Mouse (Mus musculus) lung, adult 2 months (tissue): ENCODE measurements around the gene Trpm4. TPM values are rescaled to one million over a fixed set of nuclear protein-coding genes. Genes with fewer than 3 reads are reported as not detected.

Source experiments
- DNase-seq: peaks from one replicate; pipeline ENCODE4 v3.0.0; 2022
- H3K4me1 ChIP-seq: fragments of 200-500 bp; 2 replicates; pipeline ENCODE4 v1.6.1; 2011; ENCODE audit warnings: low read length; ENCODE audit not compliant: control insufficient read depth, insufficient read depth
- H3K4me3 ChIP-seq: fragments of 200-500 bp; replicated peaks from 2 replicates; pipeline ENCODE3; 2011; ENCODE audit warnings: low read depth, mild to moderate bottlenecking, control low read depth, low read length; ENCODE audit errors: extremely low read depth
- CTCF ChIP-seq: fragments of 200-500 bp; IDR thresholded peaks from 2 replicates; pipeline ENCODE4 v1.5.1; 2011; ENCODE audit warnings: mild to moderate bottlenecking, low read length, control low read depth; ENCODE audit not compliant: insufficient read depth
- POLR2A ChIP-seq: fragments of 200-500 bp; IDR thresholded peaks from 2 replicates; pipeline ENCODE4 v1.6.1; 2011; ENCODE audit warnings: low read depth, mild to moderate bottlenecking, control low read depth, low read length, borderline replicate concordance; ENCODE audit errors: extremely low read depth
- WGBS: fragments of 180-500 bp; shearing (Covaris S2); methylation state at CpG from one replicate; pipeline ENCODE4 v1.1.7; 2018; 5-methylcytosine and 5-hydroxymethylcytosine counted together
- polyA plus RNA-seq: library from polyadenylated mRNA; depleted of rRNA; stranded (reverse); fragments of >200 nt; gene quantifications from 2 replicates; pipeline ENCODE4 v1.2.3, GENCODE M21; 2012

Gene Trpm4
- polyA plus RNA-seq, 1 experiment: 44.8 TPM

DNA sequence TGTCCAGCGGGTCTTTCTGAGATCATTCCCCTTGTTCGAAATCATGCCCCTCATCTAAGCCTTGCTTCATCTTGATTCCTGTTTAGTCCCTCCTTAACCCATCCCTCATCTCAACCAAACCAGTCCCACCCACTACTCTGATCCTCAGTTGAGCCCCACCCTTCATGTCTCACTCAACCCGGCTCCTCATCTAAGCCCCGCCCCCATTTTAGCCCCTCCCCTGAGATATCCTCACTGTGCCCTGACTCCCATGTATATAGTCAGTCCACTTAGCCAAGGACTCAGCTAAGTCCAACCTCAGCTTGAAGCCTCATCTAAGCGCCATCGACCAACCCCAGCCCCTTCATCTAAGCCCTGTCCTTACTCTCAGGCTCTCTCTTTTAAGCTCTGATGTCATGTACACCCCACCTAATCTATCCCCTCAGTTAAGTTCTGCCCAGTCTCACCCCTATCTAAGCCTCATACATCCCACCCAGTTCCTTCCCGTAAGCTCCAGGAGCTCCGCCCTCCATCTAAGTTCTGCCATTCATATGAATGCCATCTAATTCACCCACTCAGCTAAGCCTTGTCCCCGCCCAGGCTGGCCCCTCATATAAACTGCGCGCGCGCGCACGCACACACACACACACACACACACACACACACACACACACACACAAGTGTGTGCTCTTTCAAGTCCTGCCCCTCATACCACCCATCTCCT, 21.9 kb upstream of the Trpm4 start:
- Histone ChIP-seq H3K4me3 (no peak overlapping the region), H3K4me1 (no peaks in the 10 kb centered on the region)
- TF ChIP-seq POLR2A: no peak
- TF ChIP-seq CTCF: no peak
- WGBS: 68% methylated on average over 15 of the region's 15 CpGs
- no peak for DNase-seq

GRCm38 (mm10) chr7:45353041-45353440, 19.5 kb upstream of the Trpm4 start:
- no peak overlapping the region for H3K4me3 ChIP-seq
- no peak for TF ChIP-seq POLR2A
- no peak for TF ChIP-seq CTCF
- no peaks in the 10 kb centered on the region for H3K4me1 ChIP-seq
- WGBS: 28% methylated on average over 5 of the region's 5 CpGs
- no peak for DNase-seq

DNA sequence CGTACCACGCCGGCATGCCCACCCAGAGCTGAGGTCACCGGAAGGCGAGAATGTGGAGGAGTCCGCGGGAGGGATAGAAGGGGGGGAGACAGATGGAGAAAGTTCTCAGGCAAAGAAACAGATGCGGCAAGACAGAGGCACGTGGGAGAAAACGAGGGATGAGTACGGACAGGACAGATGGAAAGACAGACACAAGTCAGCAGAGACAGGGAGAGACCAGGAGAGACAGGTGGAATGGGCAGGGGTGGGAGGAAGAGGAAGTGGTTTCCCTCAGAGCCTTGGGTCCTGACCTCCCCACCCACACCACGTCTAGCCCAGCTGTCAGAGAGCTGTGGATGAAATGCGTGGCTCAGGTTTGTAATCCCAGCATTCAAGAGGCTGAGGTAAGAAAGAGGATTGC, 13.3 kb upstream of the Trpm4 start:
- TF ChIP-seq CTCF (no peak), POLR2A (no peak)
- no peak overlapping the region for H3K4me3 ChIP-seq
- DNase-seq: no peak
- 66% methylated on average over 13 of the region's 13 CpGs for WGBS
- H3K4me1 ChIP-seq: no peaks in the 10 kb centered on the region

DNA sequence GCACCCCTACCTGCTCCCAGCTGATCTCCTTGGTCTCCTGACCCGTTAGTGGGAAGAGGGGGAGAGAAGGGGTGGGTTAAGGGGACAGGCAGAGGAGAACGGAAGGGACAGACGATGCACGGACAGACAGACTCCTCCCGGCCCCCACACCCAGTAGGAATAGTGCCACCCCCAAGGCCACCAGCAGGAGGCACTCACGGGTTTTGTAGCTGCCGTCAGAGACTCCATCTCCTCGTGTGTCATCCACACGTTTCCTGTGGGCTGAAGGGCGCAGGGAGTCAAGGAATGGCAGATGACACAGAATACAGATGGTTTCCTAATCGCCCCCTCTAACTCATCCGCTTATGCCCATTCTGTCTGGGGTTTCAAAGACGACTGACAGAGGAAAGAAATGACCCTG, 10.0 kb upstream of the Trpm4 start:
- WGBS: 26% methylated on average over 13 of the region's 13 CpGs
- no peak overlapping the region for H3K4me3 ChIP-seq
- no peak for DNase-seq
- TF ChIP-seq POLR2A (no peak), CTCF (no peak)
- peaks cover 15% of the 10 kb centered on the region for H3K4me1 ChIP-seq

DNA sequence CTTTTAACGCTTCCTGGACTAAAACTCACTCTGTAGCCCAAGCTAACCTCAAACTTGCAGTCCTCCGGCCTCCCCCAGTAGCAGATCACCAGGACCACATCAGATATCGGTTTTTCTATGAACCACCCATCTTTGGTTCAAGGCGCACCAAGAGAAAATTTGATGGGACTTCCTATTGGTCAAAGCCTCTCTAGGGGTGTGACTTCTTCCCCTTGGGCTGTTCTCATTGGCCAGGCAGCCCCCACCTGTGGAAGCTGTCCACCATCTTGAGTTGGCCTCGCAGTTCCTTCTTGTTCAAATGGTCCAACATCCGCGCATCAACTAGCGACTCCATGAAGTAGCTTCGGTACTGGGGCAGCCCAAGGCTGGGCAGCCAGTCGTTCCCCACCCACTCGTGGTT, 8.5 kb upstream of the Trpm4 start:
- no peak overlapping the region for H3K4me3 ChIP-seq
- H3K4me1 ChIP-seq: peaks cover 15% of the 10 kb centered on the region
- TF ChIP-seq CTCF (no peak), POLR2A (no peak)
- no peak for DNase-seq
- WGBS: 88% methylated on average over 11 of the region's 11 CpGs

DNA sequence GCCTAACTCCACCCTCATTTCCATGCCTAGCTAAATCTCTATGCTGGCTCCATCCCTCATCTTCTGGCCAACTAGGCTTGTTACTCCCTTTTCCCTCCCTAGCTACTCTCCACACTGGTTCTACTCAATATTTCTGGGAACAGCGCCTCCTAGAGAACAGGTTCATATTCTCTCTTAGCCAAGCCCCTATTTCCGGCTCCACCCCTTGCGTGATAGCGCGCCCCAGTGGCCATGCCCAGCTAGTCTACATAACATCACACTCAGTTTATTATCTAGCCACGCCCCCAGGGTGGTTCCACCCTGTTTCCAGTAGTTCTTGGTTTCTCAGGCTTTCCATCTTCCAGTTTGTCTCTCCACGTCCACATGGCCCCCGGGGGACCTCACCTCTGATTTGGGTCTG, 7.7 kb upstream of the Trpm4 start:
- TF ChIP-seq CTCF (peak; percentile 47; the same call in 1 of the 2 replicates), POLR2A (no peak)
- DNase-seq: peak; percentile 75
- Histone ChIP-seq H3K4me1 (peaks cover 15% of the 10 kb centered on the region), H3K4me3 (peak overlapping the region; percentile 14)
- WGBS: 5% methylated on average over 8 of the region's 8 CpGs

- TF ChIP-seq POLR2A (no peak), CTCF (no peak)
- H3K4me1 ChIP-seq: peaks cover 15% of the 10 kb centered on the region
- DNase-seq: peak; percentile 47
- no peak overlapping the region for H3K4me3 ChIP-seq
- WGBS: 2% methylated on average over 11 of the region's 11 CpGs
These were observed 7.1 kb upstream of the Trpm4 start for GRCm38 (mm10) chr7:45340669-45341068.

- DNase-seq: no peak
- H3K4me3 ChIP-seq: peak overlapping the region; percentile 69
- no peak for TF ChIP-seq POLR2A
- no peak for TF ChIP-seq CTCF
- 5% methylated on average over 11 of the region's 11 CpGs for WGBS
- peaks cover 15% of the 10 kb centered on the region for H3K4me1 ChIP-seq
These were observed 6.5 kb upstream of the Trpm4 start for GRCm38 (mm10) chr7:45340066-45340442.

DNA sequence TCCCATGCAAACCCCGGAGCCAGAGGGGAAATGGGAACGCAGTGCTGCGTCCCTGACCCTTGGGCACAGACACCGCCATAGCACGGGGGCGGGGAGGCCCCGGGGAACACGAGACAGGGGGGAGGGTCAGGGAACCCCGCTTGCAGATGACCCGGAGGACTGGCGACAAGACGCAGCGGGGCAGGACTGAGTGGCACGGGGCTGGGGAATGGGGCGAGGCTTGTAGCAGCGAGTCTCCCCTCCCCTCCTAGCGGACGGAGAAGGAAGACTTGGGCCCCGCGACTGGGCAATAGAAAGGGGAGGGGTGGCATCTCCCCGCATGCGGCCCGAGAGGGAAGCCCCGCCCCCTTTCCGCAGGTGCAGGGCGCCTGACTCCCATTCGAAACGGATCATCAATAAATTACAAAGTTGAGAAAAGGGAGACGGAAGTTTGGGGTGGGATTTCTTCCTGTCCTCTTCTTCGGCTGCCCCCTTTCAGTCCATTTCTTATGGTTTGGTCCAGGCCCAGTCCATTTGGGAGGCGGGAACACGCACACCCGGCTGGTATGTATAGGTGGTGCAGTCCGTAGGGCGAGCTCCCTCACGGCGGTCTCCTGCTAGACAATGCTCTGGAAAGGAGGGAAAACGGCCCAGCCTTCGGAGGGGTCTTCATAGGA, 6.0 kb upstream of the Trpm4 start:
- Histone ChIP-seq H3K4me1 (peaks cover 15% of the 10 kb centered on the region), H3K4me3 (peak overlapping the region; percentile 69)
- peak; percentile 34; the same call in 1 of the 2 replicates for TF ChIP-seq POLR2A
- no peak for TF ChIP-seq CTCF
- WGBS: under 1% methylated on average over 39 of the region's 39 CpGs
- DNase-seq: peak; percentile 78
